Mouse (Mus musculus) midbrain, embryonic 13.5 days (tissue): ENCODE data around the gene Prps1. TPM values are rescaled to one million over a fixed set of nuclear protein-coding genes. Genes with fewer than 3 reads are reported as not detected.
"Not testable (repeated sequence)": the region's sequence is repeated elsewhere in the genome, so short reads cannot be mapped to it uniquely, and the experiment has no call there.

ENCODE experiments used
- ATAC-seq: fragments of 200-750 bp; cut with Nextera tagmentation; 2 replicates; pipeline ENCODE4 v1.8.0; 2017; ENCODE audit warnings: mild to moderate bottlenecking, moderate TSS enrichment, moderate library complexity
- H3K27ac ChIP-seq: fragments of 300-500 bp; sonication (generic); 2 replicates; pipeline ENCODE4 v1.5.1; 2015; ENCODE audit warnings: inconsistent platforms, mild to moderate bottlenecking, moderate library complexity
- H3K27me3 ChIP-seq: fragments of 300-500 bp; sonication (generic); 2 replicates; pipeline ENCODE4 v1.6.1; 2015; ENCODE audit warnings: mild to moderate bottlenecking, inconsistent platforms
- H3K36me3 ChIP-seq: fragments of 300-500 bp; sonication (generic); 2 replicates; pipeline ENCODE4 v1.6.1; 2015; ENCODE audit warnings: mild to moderate bottlenecking, inconsistent platforms
- H3K4me1 ChIP-seq: fragments of 300-500 bp; sonication (generic); replicated peaks from 2 replicates; pipeline ENCODE4 v1.6.1; 2015; ENCODE audit warnings: inconsistent platforms
- H3K4me2 ChIP-seq: fragments of 300-500 bp; sonication (generic); replicated peaks from 2 replicates; pipeline ENCODE4 v1.6.1; 2015; ENCODE audit warnings: moderate library complexity, mild to moderate bottlenecking, inconsistent platforms
- H3K4me3 ChIP-seq: fragments of 300-500 bp; sonication (generic); replicated peaks from 2 replicates; pipeline ENCODE4 v1.5.1; 2015; ENCODE audit warnings: mild to moderate bottlenecking, inconsistent platforms
- H3K9ac ChIP-seq: fragments of 300-500 bp; sonication (generic); replicated peaks from 2 replicates; pipeline ENCODE4 v1.6.1; 2015; ENCODE audit warnings: mild to moderate bottlenecking, inconsistent platforms
- H3K9me3 ChIP-seq: fragments of 300-500 bp; sonication (generic); 2 replicates; pipeline ENCODE4 v1.6.1; 2016; ENCODE audit warnings: mild to moderate bottlenecking, inconsistent platforms
- WGBS: fragments of 180-500 bp; shearing (Covaris S2); methylation state at CpG from one replicate; pipeline ENCODE4 v1.1.7; 2015; 5-methylcytosine and 5-hydroxymethylcytosine counted together
- polyA plus RNA-seq: library from polyadenylated mRNA; unstranded; fragments of >200 nt; fragmentation: Nextera tagmentation; extraction: Ambion mirVana; gene quantifications from 2 replicates; pipeline ENCODE4 v1.2.1, GENCODE M21; 2015

The Prps1 gene
- polyA plus RNA-seq, 1 experiment from 2014 or later: 64.2 TPM

- no peak overlapping the region for H3K27ac ChIP-seq
Observed at GRCm38 (mm10) chrX:140501401-140502301, 45.2 kb downstream of the Prps1 start.

GRCm38 (mm10) chrX:140503905-140504304 is 47.5 kb downstream of the Prps1 start:
- 0 out of 2 replicates have a peak, but pooled peaks have one; percentile 50 for ATAC-seq
- no peaks in the 10 kb centered on the region for H3K9me3 ChIP-seq
- peaks cover 34% of the 10 kb centered on the region; the same call in 1 of the 2 replicates for H3K27me3 ChIP-seq
- no peak overlapping the region for H3K4me2 ChIP-seq
- no peak overlapping the region for H3K9ac ChIP-seq
- WGBS: 10% methylated on average over 7 of the region's 7 CpGs
- no peak overlapping the region for H3K4me3 ChIP-seq
- no peaks in the 10 kb centered on the region for H3K36me3 ChIP-seq
- no peaks in the 10 kb centered on the region for H3K4me1 ChIP-seq
- no peak overlapping the region for H3K27ac ChIP-seq

More at GRCm38 (mm10) chrX:140501401-140502301, 45.2 kb downstream of the Prps1 start:
- no peak overlapping the region for H3K4me3 ChIP-seq
- no peaks in the 10 kb centered on the region for H3K9me3 ChIP-seq
- peaks cover 21% of the 10 kb centered on the region; the same call in 1 of the 2 replicates for H3K27me3 ChIP-seq
- 72% methylated on average over 9 of the region's 9 CpGs for WGBS
- no peaks in the 10 kb centered on the region for H3K36me3 ChIP-seq
- H3K9ac ChIP-seq: no peak overlapping the region
- no peak overlapping the region for H3K4me2 ChIP-seq
- ATAC-seq: no peak
- no peaks in the 10 kb centered on the region for H3K4me1 ChIP-seq

GRCm38 (mm10) chrX:140505497-140506238 is 49.3 kb downstream of the Prps1 start:
- H3K36me3 ChIP-seq: no peaks in the 10 kb centered on the region
- no peak overlapping the region for H3K9ac ChIP-seq
- peak; percentile 78 for ATAC-seq
- no peaks in the 10 kb centered on the region for H3K4me1 ChIP-seq
- H3K9me3 ChIP-seq: no peaks in the 10 kb centered on the region
- no peak overlapping the region for H3K27ac ChIP-seq
- WGBS: 52% methylated on average over 15 of the region's 15 CpGs
- H3K4me3 ChIP-seq: no peak overlapping the region
- H3K27me3 ChIP-seq: peaks cover 42% of the 10 kb centered on the region
- H3K4me2 ChIP-seq: no peak overlapping the region

DNA sequence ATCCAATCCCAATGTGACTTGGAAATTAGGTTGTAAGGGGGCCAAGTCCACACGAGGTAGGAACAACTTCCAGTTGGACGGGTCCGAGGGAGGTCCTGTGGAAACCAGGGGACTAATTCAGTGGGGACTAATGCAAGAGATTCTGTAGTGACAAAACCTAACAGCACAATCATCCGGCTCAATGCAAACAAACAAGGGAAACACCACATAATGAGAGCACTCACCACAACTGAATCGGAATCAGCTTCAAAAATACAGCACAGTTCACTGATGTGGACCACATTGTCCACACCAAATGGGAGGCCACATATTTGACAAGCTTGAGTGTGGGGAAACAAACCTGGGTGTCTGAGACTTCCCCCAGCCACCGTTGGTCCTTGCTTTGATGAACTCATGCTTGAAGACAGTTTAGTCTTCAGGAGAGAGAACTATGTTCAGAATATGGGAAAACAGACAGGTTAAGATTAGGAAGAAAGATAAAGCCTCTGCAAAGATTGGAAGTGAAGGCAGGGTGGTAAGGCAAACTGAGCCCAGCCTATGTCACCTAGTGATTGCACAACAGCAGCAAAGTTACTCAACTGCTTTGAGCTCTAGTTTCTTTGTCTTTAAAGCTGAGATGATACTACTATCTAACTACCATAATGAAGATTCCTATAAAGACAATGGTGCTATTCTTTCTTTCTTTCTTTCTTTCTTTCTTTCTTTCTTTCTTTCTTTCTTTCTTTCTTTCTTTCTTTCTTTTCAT is 50.2 kb downstream of the Prps1 start:
- Histone ChIP-seq H3K4me2 (no peak overlapping the region), H3K27ac (no peak overlapping the region), H3K9me3 (no peaks in the 10 kb centered on the region), H3K9ac (no peak overlapping the region), H3K36me3 (no peaks in the 10 kb centered on the region), H3K27me3 (peaks cover 48% of the 10 kb centered on the region), H3K4me1 (peaks cover 8% of the 10 kb centered on the region; the same call in 1 of the 2 replicates), H3K4me3 (no peak overlapping the region)
- WGBS: 70% methylated on average over 6 of the region's 6 CpGs
- no peak for ATAC-seq

- WGBS: 77% methylated on average over 1 of the region's 1 CpGs
- no peak for ATAC-seq
Observed at GRCm38 (mm10) chrX:140507377-140507776, 51.0 kb downstream of the Prps1 start.

DNA sequence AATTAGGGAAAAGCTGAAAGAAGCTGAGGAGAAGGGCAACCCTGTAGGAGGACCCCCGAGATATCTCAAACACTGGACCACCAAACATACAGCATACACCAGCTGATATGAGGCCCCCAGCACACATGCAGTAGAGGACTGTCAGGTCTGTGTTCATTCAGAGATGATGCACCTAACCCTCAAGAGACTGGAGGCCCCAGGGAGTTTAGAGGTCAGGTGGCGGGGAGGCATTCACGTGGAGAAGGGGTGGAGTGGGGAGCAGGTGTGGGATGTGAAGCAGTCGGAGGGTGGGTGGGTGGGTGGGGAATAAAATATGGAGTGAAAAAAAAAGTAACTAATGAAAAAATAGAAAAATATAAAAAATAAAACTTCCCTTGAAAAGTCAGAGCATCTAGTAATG is 52.4 kb downstream of the Prps1 start:
- H3K36me3 ChIP-seq: not testable (repeated sequence)
- peaks cover 60% of the 10 kb centered on the region for H3K27me3 ChIP-seq

More at GRCm38 (mm10) chrX:140507377-140507776, 51.0 kb downstream of the Prps1 start:
- no peaks in the 10 kb centered on the region for H3K9me3 ChIP-seq
- H3K9ac ChIP-seq: no peak overlapping the region
- no peaks in the 10 kb centered on the region for H3K36me3 ChIP-seq
- peaks cover 13% of the 10 kb centered on the region for H3K4me1 ChIP-seq
- H3K27ac ChIP-seq: no peak overlapping the region
- no peak overlapping the region for H3K4me2 ChIP-seq
- H3K4me3 ChIP-seq: no peak overlapping the region
- peaks cover 49% of the 10 kb centered on the region for H3K27me3 ChIP-seq

GRCm38 (mm10) chrX:140509817-140510216 is 53.4 kb downstream of the Prps1 start:
- Histone ChIP-seq H3K9me3 (no peaks in the 10 kb centered on the region), H3K4me1 (peaks cover 17% of the 10 kb centered on the region), H3K4me2 (no peak overlapping the region), H3K27ac (no peak overlapping the region), H3K4me3 (no peak overlapping the region), H3K27me3 (peaks cover 66% of the 10 kb centered on the region), H3K9ac (no peak overlapping the region), H3K36me3 (no peaks in the 10 kb centered on the region)
- no peak for ATAC-seq
- 43% methylated on average over 6 of the region's 6 CpGs for WGBS

More for the DNA sequence above, 52.4 kb downstream of the Prps1 start:
- not testable (repeated sequence) for H3K9ac ChIP-seq, ATAC-seq, H3K4me2 ChIP-seq, H3K9me3 ChIP-seq, H3K4me3 ChIP-seq, H3K27ac ChIP-seq
- H3K4me1 ChIP-seq: peaks cover 17% of the 10 kb centered on the region
- WGBS: 83% methylated on average over 4 of the region's 4 CpGs

- H3K9ac ChIP-seq: 0 out of 2 replicates have a peak overlapping the region, but pooled peaks have one; percentile 23
- H3K27ac ChIP-seq: no peak overlapping the region
- 38% methylated on average over 24 of the region's 24 CpGs for WGBS
- H3K9me3 ChIP-seq: no peaks in the 10 kb centered on the region
- no peaks in the 10 kb centered on the region for H3K36me3 ChIP-seq
- H3K4me1 ChIP-seq: peaks cover 17% of the 10 kb centered on the region
- ATAC-seq: peak; percentile 60; the same call in 1 of the 2 replicates
- peak overlapping the region; percentile 41 for H3K4me2 ChIP-seq
- peaks cover 69% of the 10 kb centered on the region for H3K27me3 ChIP-seq
- H3K4me3 ChIP-seq: peak overlapping the region; percentile 15; the same call in 1 of the 2 replicates
Observed at GRCm38 (mm10) chrX:140510696-140511429, 54.5 kb downstream of the Prps1 start.

- Histone ChIP-seq H3K27me3 (peaks cover 63% of the 10 kb centered on the region), H3K9ac (no peak overlapping the region), H3K36me3 (no peaks in the 10 kb centered on the region), H3K4me1 (peaks cover 17% of the 10 kb centered on the region), H3K27ac (no peak overlapping the region), H3K9me3 (no peaks in the 10 kb centered on the region), H3K4me2 (no peak overlapping the region), H3K4me3 (no peak overlapping the region)
- peak; percentile 54; the same call in 1 of the 2 replicates for ATAC-seq
- 42% methylated on average over 7 of the region's 7 CpGs for WGBS
Observed at GRCm38 (mm10) chrX:140511687-140512651, 55.6 kb downstream of the Prps1 start.

DNA sequence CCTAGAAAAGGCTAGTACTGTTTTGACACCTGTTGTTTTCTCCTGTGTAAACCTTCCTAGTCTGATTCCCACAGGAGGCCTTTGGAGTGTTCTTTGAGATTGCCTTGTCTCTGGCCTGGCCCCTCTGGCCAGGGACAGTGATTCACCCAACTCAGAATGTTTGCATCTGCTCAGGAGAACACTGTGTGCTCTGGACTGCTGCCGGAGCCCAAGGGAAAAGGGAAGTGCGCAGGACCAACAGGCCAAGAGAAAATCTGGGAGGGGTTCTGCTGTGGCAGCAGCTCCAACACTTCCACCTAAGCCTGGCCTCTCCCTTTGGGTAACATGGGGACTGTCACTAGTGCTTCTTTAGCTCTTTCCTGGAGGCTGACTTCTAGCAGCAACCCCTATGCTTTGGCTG is 57.0 kb downstream of the Prps1 start:
- Histone ChIP-seq H3K4me1 (peaks cover 17% of the 10 kb centered on the region), H3K27ac (no peak overlapping the region), H3K27me3 (peaks cover 66% of the 10 kb centered on the region), H3K9ac (no peak overlapping the region), H3K4me3 (no peak overlapping the region), H3K36me3 (no peaks in the 10 kb centered on the region), H3K9me3 (no peaks in the 10 kb centered on the region), H3K4me2 (no peak overlapping the region)
- no peak for ATAC-seq
- 74% methylated on average over 2 of the region's 2 CpGs for WGBS
